Mouse (Mus musculus) intestine, embryonic 16.5 days (tissue): ENCODE data around the gene Scg5. TPM values are rescaled to one million over a fixed set of nuclear protein-coding genes. Genes with fewer than 3 reads are reported as not detected.

Experiments
- ATAC-seq: fragments of 200-750 bp; cut with Nextera tagmentation; 2 replicates; pipeline ENCODE4 v1.8.0; 2017; ENCODE audit warnings: moderate TSS enrichment, moderate library complexity
- H3K27ac ChIP-seq: fragments of 300-500 bp; sonication (generic); 2 replicates; pipeline ENCODE4 v1.5.1; 2014; ENCODE audit warnings: mild to moderate bottlenecking, low read length
- H3K27me3 ChIP-seq: fragments of 300-500 bp; sonication (generic); replicated peaks from 2 replicates; pipeline ENCODE4 v1.6.1; 2014; ENCODE audit warnings: low read length, control low read depth, mixed read lengths; ENCODE audit not compliant: control insufficient read depth, insufficient read depth
- H3K36me3 ChIP-seq: fragments of 300-500 bp; sonication (generic); 2 replicates; pipeline ENCODE4 v1.6.1; 2014; ENCODE audit warnings: low read length, control low read depth; ENCODE audit not compliant: control insufficient read depth, insufficient read depth
- H3K4me1 ChIP-seq: fragments of 300-500 bp; sonication (generic); 2 replicates; pipeline ENCODE4 v1.6.1; 2014; ENCODE audit warnings: low read length, control low read depth, mixed read lengths; ENCODE audit not compliant: control insufficient read depth, insufficient read depth
- H3K4me2 ChIP-seq: fragments of 300-500 bp; sonication (generic); 2 replicates; pipeline ENCODE4 v1.6.1; 2014; ENCODE audit warnings: low read depth, low read length, control low read depth
- H3K4me3 ChIP-seq: fragments of 300-500 bp; sonication (generic); 2 replicates; pipeline ENCODE4 v1.5.1; 2014; ENCODE audit warnings: mild to moderate bottlenecking, low read length
- H3K9ac ChIP-seq: fragments of 300-500 bp; sonication (generic); 2 replicates; pipeline ENCODE4 v1.6.1; 2014; ENCODE audit warnings: low read depth, low read length
- H3K9me3 ChIP-seq: fragments of 300-500 bp; sonication (generic); 2 replicates; pipeline ENCODE4 v1.6.1; 2016; ENCODE audit warnings: low read length, control low read depth; ENCODE audit not compliant: control insufficient read depth
- WGBS: fragments of 180-500 bp; shearing (Covaris S2); extraction: QIAGEN DNeasy Blood & Tissue Kit; methylation state at CpG from one replicate; pipeline ENCODE4 v1.1.7; 2014; 5-methylcytosine and 5-hydroxymethylcytosine counted together
- polyA plus RNA-seq: library from polyadenylated mRNA; unstranded; fragments of >200 nt; fragmentation: Nextera tagmentation; extraction: Ambion mirVana; gene quantifications from 2 replicates; pipeline ENCODE4 v1.2.1, GENCODE M21; 2015

The Scg5 gene
- polyA plus RNA-seq, 1 experiment from 2014 or later = 10.8 TPM

DNA sequence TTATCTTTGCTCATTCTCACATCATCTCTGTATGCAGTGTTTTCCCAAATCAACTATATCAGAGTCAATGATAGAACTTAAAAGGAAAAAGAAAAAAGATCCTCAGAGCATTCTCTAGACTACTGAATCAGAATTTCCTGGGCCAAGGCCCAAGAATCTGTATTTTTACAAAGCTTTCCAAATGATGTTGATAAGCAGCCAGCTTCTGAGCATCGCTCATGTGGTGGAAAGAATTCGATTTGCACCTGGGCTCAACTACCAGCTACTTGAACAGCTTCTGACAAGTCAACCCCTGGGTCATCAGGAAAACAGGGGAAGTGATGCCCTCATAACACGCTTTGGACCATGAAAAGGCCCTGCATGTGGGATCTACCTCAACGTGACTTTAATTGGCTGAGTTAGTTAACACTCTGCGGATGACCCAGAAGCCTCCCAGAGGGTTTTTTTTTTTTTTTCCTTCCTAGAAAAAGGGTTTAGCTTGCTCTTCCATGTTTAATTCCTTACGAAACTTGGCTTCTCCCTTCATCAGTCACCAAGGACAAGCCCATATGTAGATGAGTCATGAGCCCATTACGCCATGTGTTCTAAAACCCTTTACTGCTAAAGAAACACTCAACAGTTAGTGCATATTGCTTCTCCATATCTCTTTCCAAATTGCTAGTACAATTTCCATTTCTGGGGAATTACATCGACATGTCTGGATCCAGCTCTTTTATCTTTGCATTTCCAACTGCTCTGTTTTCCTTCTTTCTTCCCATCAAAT is 60.2 kb downstream of the Scg5 start:
- no peaks in the 10 kb centered on the region for H3K27me3 ChIP-seq
- WGBS = 83% methylated on average over 8 of the region's 8 CpGs
- H3K4me2 ChIP-seq = no peak overlapping the region
- H3K4me3 ChIP-seq = no peak overlapping the region
- no peaks in the 10 kb centered on the region for H3K36me3 ChIP-seq
- ATAC-seq = no peak
- no peaks in the 10 kb centered on the region for H3K9me3 ChIP-seq
- no peak overlapping the region for H3K27ac ChIP-seq
- no peak overlapping the region for H3K9ac ChIP-seq
- no peaks in the 10 kb centered on the region for H3K4me1 ChIP-seq

DNA sequence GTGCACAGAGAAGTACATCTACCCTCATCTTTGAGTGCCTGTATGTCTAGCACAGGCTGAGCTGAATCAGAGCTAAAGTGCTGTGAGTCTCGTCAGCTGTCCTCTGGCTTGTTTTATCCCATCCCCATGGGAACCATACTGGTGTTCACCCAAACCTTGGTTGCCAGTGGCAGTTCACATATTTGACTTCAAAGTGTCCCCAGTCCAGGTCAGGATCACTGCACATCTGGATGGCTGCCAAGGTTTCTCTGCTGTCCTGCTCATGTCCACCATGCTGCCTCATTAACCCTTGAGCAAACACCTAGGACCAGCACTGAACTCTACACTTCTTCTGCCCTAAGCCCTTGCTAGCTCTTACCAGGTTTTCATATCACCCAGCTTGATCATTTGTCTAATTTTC is 63.0 kb downstream of the Scg5 start:
- 61% methylated on average over 1 of the region's 1 CpGs for WGBS
- H3K9ac ChIP-seq = no peak overlapping the region
- no peak overlapping the region for H3K4me2 ChIP-seq
- H3K4me1 ChIP-seq = no peaks in the 10 kb centered on the region
- H3K27me3 ChIP-seq = no peaks in the 10 kb centered on the region
- no peaks in the 10 kb centered on the region for H3K9me3 ChIP-seq
- no peak overlapping the region for H3K4me3 ChIP-seq
- no peak for ATAC-seq
- H3K27ac ChIP-seq = no peak overlapping the region
- H3K36me3 ChIP-seq = no peaks in the 10 kb centered on the region

DNA sequence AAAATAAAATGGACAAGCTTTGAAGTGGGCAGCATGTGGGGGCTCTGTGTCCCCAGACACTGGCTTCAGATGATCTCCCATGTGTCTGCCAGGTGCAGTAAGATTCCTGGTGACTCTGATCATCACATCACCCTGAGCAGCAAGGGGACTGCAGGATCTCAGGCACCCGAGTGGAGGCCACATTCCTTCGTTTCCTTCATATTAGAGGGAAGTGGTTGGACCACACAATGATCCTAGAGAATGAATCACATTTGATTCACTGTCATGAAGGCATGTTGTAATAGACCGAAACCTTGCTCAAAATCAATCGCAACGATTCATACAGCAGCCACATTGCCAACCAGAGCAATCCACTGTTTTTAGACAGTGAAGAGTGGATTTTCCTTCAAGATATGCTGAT is 64.0 kb downstream of the Scg5 start:
- ATAC-seq = no peak
- H3K4me3 ChIP-seq = no peak overlapping the region
- H3K27me3 ChIP-seq = no peaks in the 10 kb centered on the region; the same call in 1 of the 2 replicates
- H3K9ac ChIP-seq = no peak overlapping the region
- no peaks in the 10 kb centered on the region for H3K4me1 ChIP-seq
- no peaks in the 10 kb centered on the region for H3K36me3 ChIP-seq
- WGBS = 82% methylated on average over 5 of the region's 5 CpGs
- no peak overlapping the region for H3K27ac ChIP-seq
- no peak overlapping the region for H3K4me2 ChIP-seq
- H3K9me3 ChIP-seq = no peaks in the 10 kb centered on the region

DNA sequence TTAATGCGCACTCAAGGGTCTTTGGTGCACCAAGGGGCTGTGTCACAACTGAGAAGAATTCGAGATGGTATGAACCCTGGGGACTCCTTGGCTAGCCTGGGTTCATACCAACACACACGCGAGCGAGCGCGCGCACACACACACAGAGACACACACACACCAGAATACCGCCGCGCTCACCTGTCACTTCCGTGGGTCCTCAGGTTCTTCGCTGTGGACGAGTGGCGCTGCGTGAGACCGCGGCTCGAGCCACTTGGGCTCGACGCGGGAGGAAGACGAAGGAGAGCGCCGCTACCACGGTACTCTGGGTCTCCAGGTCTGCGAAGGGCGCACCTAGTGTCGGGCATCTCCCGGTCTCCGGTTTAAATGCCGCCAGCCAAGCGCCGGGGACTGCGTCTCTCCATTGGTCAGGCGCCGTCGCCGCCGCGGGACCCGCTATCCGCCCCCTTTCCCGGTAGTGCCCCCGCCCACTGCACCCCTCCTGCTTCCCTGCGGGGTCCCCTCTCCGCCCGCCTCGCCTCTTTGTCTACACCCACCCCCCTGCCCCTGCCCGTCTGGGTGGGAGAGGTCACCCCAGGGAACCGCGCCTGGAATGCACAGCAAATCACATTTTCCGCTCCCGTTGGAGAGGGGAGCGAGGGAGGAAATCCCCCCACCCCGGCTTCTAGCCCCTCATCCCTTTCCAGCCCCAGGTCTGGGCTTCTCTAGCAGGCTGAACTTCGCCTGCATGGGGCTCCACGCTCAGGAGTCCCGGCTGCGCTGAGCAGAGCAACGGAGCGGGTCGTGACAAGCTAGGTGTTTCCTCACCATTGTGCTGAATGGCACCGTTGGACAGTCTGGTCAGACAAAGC is 70.4 kb downstream of the Scg5 start, which contains the start of gene Grem1:
Gene Grem1 (minus strand): TSS at position 336 of the 851 bp plus-strand sequence.
- Histone ChIP-seq H3K4me2 (peak within 1 kb of the TSS; percentile 80), H3K9ac (peak within 1 kb of the TSS; percentile 60), H3K27me3 (peaks cover 32% of the 10 kb centered on the region), H3K9me3 (no peaks in the 10 kb centered on the region), H3K4me1 (peaks cover 15% of the 10 kb centered on the region), H3K27ac (peak within 1 kb of the TSS; percentile 50), H3K36me3 (no peaks in the 10 kb centered on the region), H3K4me3 (peak within 1 kb of the TSS; percentile 51)
- peak; percentile 73 for ATAC-seq
- WGBS = under 1% methylated on average over 63 of the region's 64 CpGs

DNA sequence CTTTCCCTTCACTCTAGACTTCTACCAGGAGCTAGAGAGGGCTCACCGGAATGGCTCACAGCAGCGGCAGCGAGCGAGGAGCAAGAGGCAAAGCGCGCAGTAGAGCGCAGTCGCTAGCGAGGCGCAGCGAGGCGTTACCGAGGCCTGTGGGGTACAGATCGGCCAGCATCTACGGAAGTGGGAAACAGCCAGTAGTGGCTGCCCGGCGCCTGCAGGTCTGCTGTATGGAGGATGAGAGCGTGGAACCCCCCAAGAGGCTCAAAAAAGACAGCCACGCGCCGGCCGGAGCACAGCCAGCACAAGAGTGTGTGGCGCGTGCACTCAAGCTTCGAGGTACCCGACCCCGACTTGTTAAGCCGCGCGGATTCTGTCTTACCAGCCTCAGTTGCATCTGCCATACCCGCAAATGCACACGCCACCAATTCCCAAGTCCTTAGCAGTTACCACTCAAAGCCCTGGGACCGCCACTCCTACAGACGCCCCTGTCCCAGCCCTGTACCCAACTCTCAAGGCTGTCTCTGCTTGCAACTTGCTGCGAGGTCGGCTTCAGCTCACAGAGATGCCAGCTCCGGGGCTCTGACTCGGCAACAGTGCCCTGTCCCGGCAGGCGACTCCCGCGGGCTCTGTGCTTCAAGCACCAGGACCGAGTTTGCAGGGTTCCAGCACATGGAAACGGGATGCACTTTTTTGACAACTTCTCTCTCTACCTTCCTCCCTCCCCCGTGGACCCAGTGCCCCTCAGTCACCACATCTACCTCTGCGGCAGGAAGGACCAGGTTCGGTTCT is 71.2 kb downstream of the Scg5 start:
- under 1% methylated on average over 46 of the region's 47 CpGs for WGBS
- H3K27ac ChIP-seq = peak overlapping the region; percentile 50
- peak overlapping the region; percentile 60 for H3K9ac ChIP-seq

DNA sequence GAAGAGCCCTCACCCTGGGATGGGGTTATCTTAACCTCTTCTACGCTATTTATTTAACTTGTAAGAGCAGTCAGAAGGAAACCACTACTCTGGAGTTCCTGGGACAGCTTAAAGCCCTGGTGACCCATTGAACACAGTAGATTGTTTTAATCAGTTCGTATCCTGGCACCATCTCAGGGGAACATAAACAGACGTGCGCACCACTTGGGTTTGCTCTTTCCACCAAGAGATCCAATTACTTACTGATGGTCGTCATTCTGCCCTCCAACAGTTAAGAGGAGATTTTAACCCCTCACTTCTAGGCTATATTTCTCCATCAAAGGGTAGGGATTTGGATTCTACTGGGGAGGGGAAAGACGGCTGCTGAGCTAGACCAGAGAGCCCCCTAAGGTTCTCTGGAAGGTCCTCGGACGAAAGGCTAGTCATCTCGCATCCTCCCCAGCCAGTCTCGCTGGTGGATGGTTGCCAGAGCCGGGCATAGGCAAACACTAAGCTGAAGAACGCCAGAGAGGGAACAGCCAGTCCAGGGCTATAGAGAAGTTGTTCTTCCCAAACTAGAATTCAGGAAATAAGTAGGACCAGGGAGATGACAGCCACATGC is 71.9 kb downstream of the Scg5 start:
- Histone ChIP-seq H3K9ac (peak overlapping the region; percentile 60), H3K4me2 (peak overlapping the region; percentile 80), H3K36me3 (no peaks in the 10 kb centered on the region), H3K27me3 (peaks cover 32% of the 10 kb centered on the region), H3K4me1 (peaks cover 15% of the 10 kb centered on the region), H3K4me3 (peak overlapping the region; percentile 51), H3K27ac (peak overlapping the region; percentile 50), H3K9me3 (no peaks in the 10 kb centered on the region)
- 5% methylated on average over 12 of the region's 12 CpGs for WGBS
- ATAC-seq = no peak

More for the DNA sequence above, 71.2 kb downstream of the Scg5 start:
- peak; percentile 36; the same call in 1 of the 2 replicates for ATAC-seq
- Histone ChIP-seq H3K27me3 (peaks cover 32% of the 10 kb centered on the region), H3K36me3 (no peaks in the 10 kb centered on the region), H3K9me3 (no peaks in the 10 kb centered on the region), H3K4me1 (peaks cover 15% of the 10 kb centered on the region), H3K4me3 (peak overlapping the region; percentile 51), H3K4me2 (peak overlapping the region; percentile 80)

DNA sequence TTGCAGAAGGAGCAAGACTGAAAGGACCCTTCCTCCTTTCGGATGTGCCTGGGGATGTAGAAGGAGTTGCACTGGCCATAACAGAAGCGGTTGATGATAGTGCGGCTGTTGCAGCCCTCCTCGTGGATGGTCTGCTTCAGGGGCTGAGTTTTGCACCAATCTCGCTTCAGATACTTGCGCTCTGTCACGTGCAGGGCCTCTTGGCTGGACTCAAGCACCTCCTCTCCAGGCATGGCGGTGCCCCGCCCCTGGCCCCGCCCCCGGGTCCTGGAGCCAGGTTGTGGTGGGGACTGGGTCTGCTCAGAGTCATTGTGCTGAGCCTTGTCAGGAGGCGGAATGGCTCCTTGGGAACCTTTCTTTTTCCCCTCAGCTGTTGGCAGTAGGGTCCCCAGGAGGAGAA is 79.2 kb downstream of the Scg5 start:
- H3K9ac ChIP-seq = no peak overlapping the region
- H3K27me3 ChIP-seq = no peaks in the 10 kb centered on the region
- H3K9me3 ChIP-seq = no peaks in the 10 kb centered on the region
- no peaks in the 10 kb centered on the region for H3K36me3 ChIP-seq
- no peak overlapping the region for H3K4me2 ChIP-seq
- no peak overlapping the region for H3K4me3 ChIP-seq
- no peak overlapping the region for H3K27ac ChIP-seq
- WGBS = 74% methylated on average over 12 of the region's 12 CpGs
- ATAC-seq = no peak
- H3K4me1 ChIP-seq = no peaks in the 10 kb centered on the region

DNA sequence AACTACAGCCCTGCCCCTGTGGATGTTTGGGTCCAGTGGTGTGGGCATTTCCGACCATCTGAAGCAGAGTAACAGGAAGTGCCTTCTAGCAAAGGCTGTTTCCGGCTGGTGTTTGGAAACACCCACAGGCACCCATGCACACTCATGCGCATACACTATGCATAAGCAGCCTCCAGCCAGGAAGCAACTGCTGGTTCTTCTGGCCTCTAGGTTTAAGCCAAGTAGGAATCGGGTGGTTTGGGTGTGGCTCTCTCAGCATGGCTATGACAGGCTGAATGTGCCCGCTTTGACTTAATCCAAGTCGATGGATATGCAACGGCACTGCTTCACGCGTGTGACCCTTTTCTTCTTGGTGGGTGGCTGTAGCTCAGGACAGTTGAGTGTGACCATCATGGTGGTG is 79.6 kb downstream of the Scg5 start:
- Histone ChIP-seq H3K9me3 (no peaks in the 10 kb centered on the region), H3K4me1 (no peaks in the 10 kb centered on the region), H3K36me3 (no peaks in the 10 kb centered on the region), H3K4me3 (no peak overlapping the region), H3K27ac (no peak overlapping the region), H3K27me3 (no peaks in the 10 kb centered on the region), H3K4me2 (no peak overlapping the region), H3K9ac (no peak overlapping the region)
- ATAC-seq = no peak
- WGBS = 85% methylated on average over 9 of the region's 9 CpGs
